Mouse (Mus musculus): ENCODE results near the gene Usp10.

Gene Usp10

GRCm38 (mm10) chr8:119909944-119910546, at the start of gene Usp10:
TSS of gene Usp10 (plus strand) at chr8:119910360.
- CTCF ChIA-PET, result interaction anchor here (0.6 to 0.9 kb wide), 4 partner anchors 18 to 562 kb away, joined by 3 to 7 read pairs (median 3); no protein-coding TSS in a partner anchor

GRCm38 (mm10) chr8:119861706-119862389, 48.3 kb upstream of the Usp10 start, which contains the start of gene Klhl36:
TSS of gene Klhl36 (plus strand) at chr8:119862266.
- CTCF ChIA-PET, result interaction anchor here (0.5 kb wide), 1 partner anchor 721 kb away, joined by 4 read pairs; no protein-coding TSS in a partner anchor

GRCm38 (mm10) chr8:119862390-119862734, 47.8 kb upstream of the Usp10 start:
- CTCF ChIA-PET, result no interaction called here

GRCm38 (mm10) chr8:119862749-119863148, 47.4 kb upstream of the Usp10 start:
- CTCF ChIA-PET, result no interaction called here

- CTCF ChIA-PET, result interaction anchor here (0.5 kb wide), 1 partner anchor 93 kb away, joined by 3 read pairs; no protein-coding TSS in a partner anchor
Measured at GRCm38 (mm10) chr8:119869616-119870015, 40.5 kb upstream of the Usp10 start.

- CTCF ChIA-PET, result interaction anchor here (0.6 kb wide), 2 partner anchors 30 to 54 kb away, joined by 12 read pairs; no protein-coding TSS in a partner anchor
Measured at GRCm38 (mm10) chr8:119873181-119873580, 37.0 kb upstream of the Usp10 start.

GRCm38 (mm10) chr8:119881301-119881700, 28.9 kb upstream of the Usp10 start:
- CTCF ChIA-PET, result no interaction called here

GRCm38 (mm10) chr8:119881917-119882316, 28.2 kb upstream of the Usp10 start:
- CTCF ChIA-PET, result no interaction called here

- CTCF ChIA-PET, result no interaction called here
Measured at GRCm38 (mm10) chr8:119883281-119883680, 26.9 kb upstream of the Usp10 start.

GRCm38 (mm10) chr8:119885612-119886011, 24.5 kb upstream of the Usp10 start:
- CTCF ChIA-PET, result interaction anchor here (1.1 kb wide), 1 partner anchor 46 kb away, joined by 3 read pairs; no protein-coding TSS in a partner anchor

- CTCF ChIA-PET, result interaction anchor here (0.7 kb wide), 1 partner anchor 44 kb away, joined by 3 read pairs; no protein-coding TSS in a partner anchor
Measured at GRCm38 (mm10) chr8:119887130-119887529, 23.0 kb upstream of the Usp10 start.

- CTCF ChIA-PET, result no interaction called here
Measured at GRCm38 (mm10) chr8:119888012-119888411, 22.1 kb upstream of the Usp10 start.

- CTCF ChIA-PET, result interaction anchor here (1.1 kb wide), 1 partner anchor 20 kb away, joined by 6 read pairs; no protein-coding TSS in a partner anchor
Measured at GRCm38 (mm10) chr8:119897069-119897468, 13.1 kb upstream of the Usp10 start.

- CTCF ChIA-PET, result interaction anchor here (1.1 kb wide), 1 partner anchor 21 kb away, joined by 6 read pairs; no protein-coding TSS in a partner anchor
Measured at GRCm38 (mm10) chr8:119897933-119898332, 12.2 kb upstream of the Usp10 start.

GRCm38 (mm10) chr8:119901349-119901748, 8.8 kb upstream of the Usp10 start:
- CTCF ChIA-PET, result interaction anchor here (0.5 kb wide), 1 partner anchor 62 kb away, joined by 7 read pairs; no protein-coding TSS in a partner anchor

GRCm38 (mm10) chr8:119901952-119902351, 8.2 kb upstream of the Usp10 start:
- CTCF ChIA-PET, result no interaction called here

GRCm38 (mm10) chr8:119904323-119904911, 5.7 kb upstream of the Usp10 start:
- CTCF ChIA-PET, result no interaction called here

GRCm38 (mm10) chr8:119910547-119911257, 542 bp downstream of the Usp10 start, which contains the start of gene Gm20388:
TSS of gene Gm20388 (plus strand) at chr8:119910841.
- CTCF ChIA-PET, result interaction anchor here (0.6 to 0.9 kb wide), 2 partner anchors 18 to 563 kb away, joined by 3 read pairs; no protein-coding TSS in a partner anchor

GRCm38 (mm10) chr8:119911258-119911962, 1.2 kb downstream of the Usp10 start:
- CTCF ChIA-PET, result no interaction called here

- CTCF ChIA-PET, result no interaction called here
Measured at GRCm38 (mm10) chr8:119912643-119913042, 2.5 kb downstream of the Usp10 start.

- CTCF ChIA-PET, result no interaction called here
Measured at GRCm38 (mm10) chr8:119913181-119913580, 3.0 kb downstream of the Usp10 start.
